Mouse (Mus musculus) kidney, embryonic 16.5 days (tissue): ENCODE results near the gene Map3k4. TPM values are rescaled to one million over a fixed set of nuclear protein-coding genes. Genes with fewer than 3 reads are reported as not detected.

ENCODE experiments used
- ATAC-seq: fragments of 200-750 bp; cut with Nextera tagmentation; 2 replicates; pipeline ENCODE4 v1.8.0; 2017; ENCODE audit warnings: moderate TSS enrichment; ENCODE audit not compliant: low FRiP score, low TSS enrichment
- H3K27ac ChIP-seq: fragments of 300-500 bp; sonication (generic); 2 replicates; pipeline ENCODE4 v1.5.1; 2014; ENCODE audit warnings: low read length
- H3K27me3 ChIP-seq: fragments of 300-500 bp; sonication (generic); 2 replicates; pipeline ENCODE4 v1.6.1; 2014; ENCODE audit warnings: low read length, control low read depth, mixed read lengths; ENCODE audit not compliant: insufficient read depth
- H3K36me3 ChIP-seq: fragments of 300-500 bp; sonication (generic); 2 replicates; pipeline ENCODE4 v1.6.1; 2014; ENCODE audit warnings: low read length, control low read depth, mixed read lengths; ENCODE audit not compliant: insufficient read depth
- H3K4me1 ChIP-seq: fragments of 300-500 bp; sonication (generic); 2 replicates; pipeline ENCODE4 v1.6.1; 2014; ENCODE audit warnings: low read length, control low read depth, mixed read lengths; ENCODE audit not compliant: insufficient read depth
- H3K4me2 ChIP-seq: fragments of 300-500 bp; sonication (generic); replicated peaks from 2 replicates; pipeline ENCODE4 v1.6.1; 2014; ENCODE audit warnings: low read depth, low read length
- H3K4me3 ChIP-seq: fragments of 300-500 bp; sonication (generic); 2 replicates; pipeline ENCODE4 v1.5.1; 2014; ENCODE audit warnings: mild to moderate bottlenecking, low read length
- H3K9ac ChIP-seq: fragments of 300-500 bp; sonication (generic); replicated peaks from 2 replicates; pipeline ENCODE4 v1.6.1; 2014; ENCODE audit warnings: low read length
- H3K9me3 ChIP-seq: fragments of 300-500 bp; sonication (generic); 2 replicates; pipeline ENCODE4 v1.6.1; 2016; ENCODE audit warnings: low read length, control low read depth
- WGBS: fragments of 180-500 bp; shearing (Covaris S2); extraction: QIAGEN DNeasy Blood & Tissue Kit; methylation state at CpG from one replicate; pipeline ENCODE4 v1.1.7; 2014; 5-methylcytosine and 5-hydroxymethylcytosine counted together
- polyA plus RNA-seq: library from polyadenylated mRNA; unstranded; fragments of >200 nt; fragmentation: Nextera tagmentation; extraction: Ambion mirVana; gene quantifications from 2 replicates; pipeline ENCODE4 v1.2.1, GENCODE M21; 2015

The Map3k4 gene
- polyA plus RNA-seq, 1 experiment from 2014 or later, result 36.0 TPM

DNA sequence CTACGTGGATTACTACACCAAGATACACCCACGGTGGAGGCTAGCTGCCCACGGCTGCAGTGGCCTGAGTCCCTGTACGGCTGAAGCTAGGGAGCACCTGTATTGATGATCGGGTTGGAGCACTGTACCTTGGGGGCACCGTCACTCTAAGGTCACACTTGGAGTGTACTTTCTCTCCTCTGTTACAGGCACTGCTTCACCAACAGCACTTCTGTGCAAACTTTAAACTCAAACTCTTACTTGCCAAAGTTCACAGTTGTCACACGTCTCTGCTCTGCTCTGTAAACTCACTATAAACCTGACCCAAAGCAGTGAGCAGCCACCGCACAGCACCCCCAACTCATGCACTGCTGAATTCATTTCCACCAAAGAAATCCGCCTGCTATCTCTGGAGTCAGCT is 9.1 kb downstream of the Map3k4 start:
- Histone ChIP-seq H3K27me3 (no peaks in the 10 kb centered on the region), H3K4me2 (no peak overlapping the region), H3K9ac (no peak overlapping the region), H3K4me1 (peaks cover 23% of the 10 kb centered on the region), H3K27ac (no peak overlapping the region), H3K36me3 (no peaks in the 10 kb centered on the region), H3K4me3 (no peak overlapping the region), H3K9me3 (no peaks in the 10 kb centered on the region)
- ATAC-seq, result no peak
- 84% methylated on average over 9 of the region's 9 CpGs for WGBS

DNA sequence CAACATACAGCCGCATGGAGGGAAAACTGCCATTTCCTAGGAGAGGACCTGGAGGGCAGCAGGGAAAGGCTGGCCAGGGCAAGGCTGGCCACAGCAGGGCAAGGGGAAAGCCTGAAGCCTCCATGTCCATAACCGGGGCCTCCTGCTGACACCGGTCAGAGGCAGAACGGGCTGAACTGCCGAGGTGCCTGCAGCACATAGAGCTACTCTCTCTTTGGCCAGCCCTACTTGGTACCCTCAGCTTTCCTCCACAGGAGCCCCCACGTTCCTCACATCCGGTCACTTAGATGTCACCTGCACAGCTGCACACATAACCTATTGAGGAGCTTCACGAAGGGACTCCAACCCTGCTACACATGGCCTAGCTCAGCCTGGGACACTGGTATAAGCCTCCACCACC is 9.5 kb downstream of the Map3k4 start:
- H3K9me3 ChIP-seq, result no peaks in the 10 kb centered on the region
- H3K27ac ChIP-seq, result no peak overlapping the region
- H3K4me3 ChIP-seq, result no peak overlapping the region
- H3K4me1 ChIP-seq, result peaks cover 23% of the 10 kb centered on the region
- peak; percentile 60; the same call in 1 of the 2 replicates for ATAC-seq
- WGBS, result 70% methylated on average over 8 of the region's 8 CpGs
- H3K4me2 ChIP-seq, result no peak overlapping the region
- no peaks in the 10 kb centered on the region for H3K27me3 ChIP-seq
- H3K36me3 ChIP-seq, result no peaks in the 10 kb centered on the region
- no peak overlapping the region for H3K9ac ChIP-seq

DNA sequence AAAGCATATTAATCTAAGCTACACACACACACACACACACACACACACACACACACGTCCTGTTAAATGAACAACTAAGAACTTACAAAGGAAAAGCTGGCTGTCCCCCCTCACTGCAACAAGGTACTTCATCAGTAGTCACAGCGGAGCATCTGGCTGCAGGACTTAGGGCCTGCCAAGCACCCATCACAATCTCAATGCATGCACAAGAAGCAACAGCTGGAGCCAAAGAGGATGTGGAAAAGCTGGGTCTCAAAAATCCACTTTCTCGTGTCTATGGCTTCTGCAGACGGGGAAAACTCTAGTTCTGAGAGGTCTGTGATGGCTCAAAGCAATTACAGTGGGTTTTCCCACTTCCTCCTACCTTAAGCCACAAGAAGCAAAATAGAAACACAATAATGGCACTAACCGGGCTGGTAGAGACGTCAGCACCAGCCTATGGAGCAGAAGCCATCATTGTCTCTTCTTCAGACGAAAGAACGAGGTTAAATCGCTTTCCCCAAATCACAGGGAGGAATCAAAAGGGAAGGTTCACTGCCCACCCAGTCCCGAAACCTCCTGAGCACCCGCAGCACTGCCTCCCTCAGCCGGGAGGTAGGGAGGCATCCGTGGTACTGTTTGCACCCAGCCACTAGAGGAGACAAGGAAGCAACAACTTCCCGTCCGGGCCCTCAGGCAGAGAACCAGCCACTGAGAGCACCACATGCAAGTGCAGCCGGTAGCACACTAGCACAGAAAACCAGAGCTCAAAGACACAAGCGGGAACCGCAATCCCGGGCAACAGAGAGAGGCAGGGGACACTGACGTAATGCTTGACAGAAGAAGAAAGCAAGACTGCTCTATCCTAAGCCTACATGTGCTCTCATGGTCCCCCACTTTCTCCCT is 11.1 kb downstream of the Map3k4 start:
- Histone ChIP-seq H3K9ac (no peak overlapping the region), H3K4me3 (no peak overlapping the region), H3K4me1 (peaks cover 20% of the 10 kb centered on the region), H3K4me2 (no peak overlapping the region), H3K27me3 (no peaks in the 10 kb centered on the region), H3K27ac (no peak overlapping the region), H3K36me3 (no peaks in the 10 kb centered on the region), H3K9me3 (no peaks in the 10 kb centered on the region)
- WGBS, result 76% methylated on average over 20 of the region's 20 CpGs
- ATAC-seq, result no peak

DNA sequence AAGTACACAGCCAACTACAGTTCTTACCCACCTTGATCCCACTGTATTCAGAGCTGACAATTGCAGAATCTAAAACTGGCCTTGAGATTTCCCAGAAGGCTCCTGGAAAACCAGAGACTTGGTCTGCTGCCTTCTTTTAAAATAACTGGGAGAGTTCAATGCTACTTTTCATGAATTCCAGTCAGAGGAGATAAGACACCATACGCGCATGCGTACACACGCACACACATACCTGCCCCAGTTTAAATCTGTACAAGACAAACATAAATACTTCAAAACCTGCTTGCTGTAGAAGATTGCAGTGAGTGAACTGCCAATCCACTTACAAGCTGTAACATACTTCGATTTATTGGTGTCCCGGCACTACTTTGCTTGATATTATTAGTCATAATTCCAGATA is 13.9 kb downstream of the Map3k4 start:
- no peaks in the 10 kb centered on the region for H3K9me3 ChIP-seq
- H3K27me3 ChIP-seq, result no peaks in the 10 kb centered on the region
- WGBS, result 92% methylated on average over 6 of the region's 6 CpGs
- no peaks in the 10 kb centered on the region for H3K36me3 ChIP-seq
- H3K4me1 ChIP-seq, result peaks cover 15% of the 10 kb centered on the region
- ATAC-seq, result no peak
- no peak overlapping the region for H3K4me2 ChIP-seq
- no peak overlapping the region for H3K9ac ChIP-seq
- H3K4me3 ChIP-seq, result no peak overlapping the region
- H3K27ac ChIP-seq, result no peak overlapping the region

DNA sequence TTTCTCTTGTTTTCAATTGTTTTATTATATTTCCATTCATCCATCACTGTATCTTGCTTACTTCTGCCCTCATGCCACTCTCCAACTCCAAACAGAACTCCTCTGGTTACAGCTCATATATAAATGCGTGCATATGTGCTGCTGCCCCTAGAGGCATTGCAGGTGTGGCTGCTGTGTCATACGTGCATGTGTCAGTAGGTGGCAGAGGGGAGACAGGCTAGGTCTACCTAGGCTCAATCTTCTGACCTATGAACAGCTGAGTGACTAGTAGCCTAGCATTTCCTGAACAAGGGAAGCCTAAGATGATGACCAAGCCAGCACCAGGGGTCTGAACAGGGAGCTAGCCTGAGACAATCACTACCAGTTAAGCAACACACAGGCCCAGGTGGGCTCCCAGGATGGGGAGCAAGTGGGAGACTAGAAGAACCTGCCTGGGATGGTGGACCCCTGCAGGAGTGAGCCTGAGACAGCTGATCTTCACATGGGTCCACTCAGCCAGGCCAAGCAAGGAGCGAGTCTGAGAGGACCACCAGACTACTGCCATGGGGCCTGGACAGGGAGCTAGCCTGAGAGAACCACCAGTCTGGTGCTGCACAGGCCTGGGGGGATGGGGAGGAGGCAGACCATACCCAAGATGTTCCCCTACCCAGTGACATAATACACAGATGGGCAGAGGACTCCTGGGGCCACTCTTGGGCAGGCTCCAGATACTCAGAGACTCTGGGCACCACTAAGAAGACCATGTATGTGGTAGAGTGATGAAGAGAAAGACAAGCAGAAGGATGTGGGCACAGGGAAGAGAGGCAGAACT is 17.5 kb downstream of the Map3k4 start:
- H3K27me3 ChIP-seq, result no peaks in the 10 kb centered on the region
- no peak overlapping the region for H3K27ac ChIP-seq
- no peaks in the 10 kb centered on the region for H3K36me3 ChIP-seq
- H3K4me2 ChIP-seq, result no peak overlapping the region
- peaks cover 15% of the 10 kb centered on the region for H3K4me1 ChIP-seq
- H3K9me3 ChIP-seq, result no peaks in the 10 kb centered on the region
- no peak overlapping the region for H3K4me3 ChIP-seq
- 36% methylated on average over 3 of the region's 3 CpGs for WGBS
- no peak overlapping the region for H3K9ac ChIP-seq
- ATAC-seq, result peak; percentile 69

DNA sequence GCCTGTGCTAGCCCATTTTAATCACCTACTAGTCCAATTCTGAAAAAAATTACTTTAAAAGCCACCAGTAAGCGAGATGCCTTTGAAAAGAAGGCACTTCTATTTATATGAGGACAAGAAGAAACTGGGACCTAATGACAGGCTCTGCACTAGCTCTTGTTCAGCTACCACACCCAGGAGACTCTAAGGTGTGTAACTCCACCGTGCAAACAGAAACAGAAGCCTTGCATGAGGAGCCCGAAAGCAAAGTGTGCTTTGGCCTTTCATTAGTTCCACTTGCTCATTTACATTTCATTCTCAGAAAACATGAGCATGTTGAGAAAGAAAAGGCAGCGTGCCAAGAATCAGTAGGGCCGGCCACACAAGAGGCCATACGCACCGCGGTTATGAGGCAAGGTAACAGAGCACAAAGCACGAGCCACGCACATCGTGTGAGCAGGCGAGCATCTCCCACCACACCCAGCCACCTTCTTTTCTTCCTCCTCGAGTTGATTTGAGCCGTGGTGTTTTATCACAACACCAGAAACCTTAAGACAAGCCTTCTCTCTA is 18.4 kb downstream of the Map3k4 start:
- 84% methylated on average over 14 of the region's 14 CpGs for WGBS
- Histone ChIP-seq H3K4me2 (no peak overlapping the region), H3K9me3 (no peaks in the 10 kb centered on the region), H3K27ac (no peak overlapping the region), H3K27me3 (no peaks in the 10 kb centered on the region), H3K9ac (no peak overlapping the region), H3K4me1 (peaks cover 15% of the 10 kb centered on the region), H3K36me3 (no peaks in the 10 kb centered on the region), H3K4me3 (no peak overlapping the region)
- ATAC-seq, result no peak

DNA sequence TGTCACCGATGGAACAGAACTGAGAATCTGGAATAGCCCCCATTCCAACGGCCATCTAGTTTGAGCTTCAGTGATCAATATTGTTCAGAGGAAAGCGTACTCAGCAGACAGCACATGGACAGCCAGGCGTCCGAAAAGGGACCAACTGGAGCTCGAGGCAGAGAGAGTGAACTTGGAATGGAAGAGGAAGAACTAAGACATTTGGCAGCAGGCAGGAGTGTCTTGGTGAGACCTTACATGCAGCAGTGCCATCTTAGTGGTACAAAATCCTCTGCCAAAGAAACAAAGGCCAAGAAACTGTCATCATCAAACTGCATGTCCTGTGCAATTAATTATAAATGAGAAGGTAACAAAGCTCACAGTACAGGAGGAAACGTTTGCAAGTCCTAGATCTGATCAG is 19.2 kb downstream of the Map3k4 start:
- ATAC-seq, result no peak
- Histone ChIP-seq H3K36me3 (no peaks in the 10 kb centered on the region), H3K27me3 (no peaks in the 10 kb centered on the region), H3K9ac (no peak overlapping the region), H3K4me3 (no peak overlapping the region), H3K4me1 (peaks cover 24% of the 10 kb centered on the region), H3K9me3 (no peaks in the 10 kb centered on the region), H3K4me2 (no peak overlapping the region), H3K27ac (no peak overlapping the region)
- 82% methylated on average over 7 of the region's 7 CpGs for WGBS

DNA sequence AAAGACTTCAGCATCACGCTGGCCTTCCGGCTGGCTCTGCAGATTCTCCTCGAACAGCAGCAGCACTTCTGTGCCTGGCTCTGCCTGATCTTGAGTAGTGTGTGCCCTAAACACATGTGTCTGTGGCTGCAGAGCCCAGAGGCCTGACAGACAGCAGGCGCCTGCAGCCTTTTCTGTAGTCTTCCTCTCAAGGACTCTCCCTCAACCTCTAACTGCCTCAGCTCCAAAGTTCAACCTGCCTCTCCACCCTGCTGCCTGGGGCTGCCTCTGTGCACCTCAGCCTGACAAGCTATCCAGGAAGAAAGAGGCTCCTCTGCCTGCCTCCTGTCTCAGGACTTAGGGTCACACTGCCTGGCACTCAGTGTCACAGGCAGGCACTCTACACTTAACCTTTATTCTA is 20.6 kb downstream of the Map3k4 start:
- H3K9ac ChIP-seq, result no peak overlapping the region
- peak overlapping the region; percentile 19; the same call in 1 of the 2 replicates for H3K27ac ChIP-seq
- no peak overlapping the region for H3K4me3 ChIP-seq
- H3K4me1 ChIP-seq, result peaks cover 37% of the 10 kb centered on the region
- no peaks in the 10 kb centered on the region for H3K27me3 ChIP-seq
- H3K4me2 ChIP-seq, result no peak overlapping the region
- 85% methylated on average over 4 of the region's 4 CpGs for WGBS
- ATAC-seq, result 0 out of 2 replicates have a peak, but pooled peaks have one; percentile 29
- no peaks in the 10 kb centered on the region for H3K36me3 ChIP-seq
- no peaks in the 10 kb centered on the region for H3K9me3 ChIP-seq

DNA sequence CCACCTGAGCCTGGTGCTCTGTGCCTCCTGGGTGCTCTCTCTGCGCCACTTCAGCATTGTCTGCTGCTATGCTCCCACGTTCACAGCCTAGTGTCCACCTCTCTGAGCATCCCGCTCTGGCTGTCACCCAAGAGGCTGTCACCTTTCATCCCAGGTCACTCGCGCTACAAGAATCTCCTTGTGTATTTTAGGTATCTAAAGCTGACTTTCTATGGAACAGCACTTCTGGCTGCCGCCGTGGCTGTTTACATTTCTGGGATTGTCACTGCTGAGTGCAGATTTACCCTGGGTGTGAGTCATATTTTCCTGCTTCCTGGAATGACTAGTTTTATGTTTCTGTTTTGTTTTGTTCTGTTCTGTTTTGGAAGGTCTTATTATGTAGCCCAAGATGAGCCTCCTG is 21.3 kb downstream of the Map3k4 start:
- no peak for ATAC-seq
- 58% methylated on average over 7 of the region's 7 CpGs for WGBS
- Histone ChIP-seq H3K4me1 (peaks cover 41% of the 10 kb centered on the region), H3K27me3 (no peaks in the 10 kb centered on the region), H3K4me3 (no peak overlapping the region), H3K36me3 (no peaks in the 10 kb centered on the region), H3K4me2 (no peak overlapping the region), H3K9me3 (no peaks in the 10 kb centered on the region), H3K27ac (no peak overlapping the region), H3K9ac (no peak overlapping the region)
